Mouse (Mus musculus) naive thymus-derived CD4-positive, alpha-beta T cell, adult 2 months (primary cell): ENCODE measurements at regions not wholly inside any gene's neighbourhood (a gene's known extent, or its start where the extent isn't known, plus 50 kb on each side); places are given as distances from the start of the nearest gene placed in this dataset.

Experiments used
- DNase-seq: peaks from one replicate; pipeline ENCODE4 v3.0.0-alpha.2; 2011; ENCODE audit warnings: low read depth

- no peak for DNase-seq
Observed at GRCm38 (mm10) chr6:117237096-117237495, 68.8 kb downstream of the Cxcl12 start.

GRCm38 (mm10) chr6:117241206-117241605, 72.9 kb downstream of the Cxcl12 start:
- no peak for DNase-seq

- no peak for DNase-seq
Observed at GRCm38 (mm10) chr6:117245398-117245797, 77.1 kb downstream of the Cxcl12 start.

GRCm38 (mm10) chr6:117245849-117246248, 77.5 kb downstream of the Cxcl12 start:
- DNase-seq, result no peak

- no peak for DNase-seq
Observed at GRCm38 (mm10) chr6:117249230-117249921, 81.0 kb downstream of the Cxcl12 start.

GRCm38 (mm10) chr6:117250051-117250450, 81.7 kb downstream of the Cxcl12 start:
- no peak for DNase-seq

GRCm38 (mm10) chr6:117251383-117251925, 83.1 kb downstream of the Cxcl12 start:
- no peak for DNase-seq

- no peak for DNase-seq
Observed at GRCm38 (mm10) chr6:117252361-117252760, 84.0 kb downstream of the Cxcl12 start.

- no peak for DNase-seq
Observed at GRCm38 (mm10) chr6:117253036-117253435, 84.7 kb downstream of the Cxcl12 start.

GRCm38 (mm10) chr6:117253586-117254330, 85.4 kb downstream of the Cxcl12 start:
- DNase-seq, result no peak

- no peak for DNase-seq
Observed at GRCm38 (mm10) chr6:117254620-117255228, 86.4 kb downstream of the Cxcl12 start.

GRCm38 (mm10) chr6:117255399-117256098, 87.2 kb downstream of the Cxcl12 start:
- DNase-seq, result no peak

GRCm38 (mm10) chr6:117256099-117256471, 87.8 kb downstream of the Cxcl12 start:
- no peak for DNase-seq

GRCm38 (mm10) chr6:117257591-117257990, 89.3 kb downstream of the Cxcl12 start:
- no peak for DNase-seq

GRCm38 (mm10) chr6:117267906-117268305, 99.6 kb downstream of the Cxcl12 start:
- no peak for DNase-seq

- DNase-seq, result no peak
Observed at GRCm38 (mm10) chr6:117268376-117268775, 100.0 kb downstream of the Cxcl12 start.

- DNase-seq, result no peak
Observed at GRCm38 (mm10) chr6:117270261-117270660, 101.9 kb downstream of the Cxcl12 start.

GRCm38 (mm10) chr6:117271562-117272226, 103.4 kb downstream of the Cxcl12 start:
- DNase-seq, result no peak

GRCm38 (mm10) chr6:117272227-117272955, 104.1 kb downstream of the Cxcl12 start:
- DNase-seq, result no peak

GRCm38 (mm10) chr6:117275915-117276314, 107.6 kb downstream of the Cxcl12 start:
- no peak for DNase-seq

- DNase-seq, result no peak
Observed at GRCm38 (mm10) chr6:117276850-117277249, 108.5 kb downstream of the Cxcl12 start.
